ENCODE assay signal across 1 mouse cellular context in genomic region chr3:101309626-101310025, GRCm38 (mm10).
TF ChIP-seq lines count a peak whose summit lies in the region.

No protein-coding gene starts in this region.

TF ChIP-seq in CH12.LX, 34 proteins besides CTCF, POLR2A, EP300 and RAD21:
- TF ChIP-seq MYC (IDR thresholded peaks at IDR 0.05; ENCODE audit: low read depth, low read length), result no peak
- TF ChIP-seq ELF1 (IDR thresholded peaks at IDR 0.05; ENCODE audit: low read depth, low read length), result no peak
- TF ChIP-seq UBTF (IDR thresholded peaks at IDR 0.05; ENCODE audit: low read depth, low read length), result no peak
- TF ChIP-seq HCFC1 (IDR thresholded peaks at IDR 0.05; ENCODE audit: low read depth, low read length), result no peak
- TF ChIP-seq GABPA (IDR thresholded peaks at IDR 0.05; ENCODE audit: insufficient replicate concordance, low read depth, low read length), result no peak
- no peak for TF ChIP-seq MXI1 (IDR thresholded peaks at IDR 0.05; ENCODE audit: low read depth, low read length)
- no peak for TF ChIP-seq MAX (IDR thresholded peaks at IDR 0.05; ENCODE audit: low read length)
- TF ChIP-seq ZMIZ1 (IDR thresholded peaks at IDR 0.05; ENCODE audit: low read depth, low read length), result no peak
- TF ChIP-seq KAT2A (IDR thresholded peaks at IDR 0.05; ENCODE audit: insufficient replicate concordance, low read length), result no peak
- no peak for TF ChIP-seq MEF2A (IDR thresholded peaks at IDR 0.05; ENCODE audit: borderline replicate concordance, low read depth, low read length)
- TF ChIP-seq BHLHE40 (IDR thresholded peaks at IDR 0.05; ENCODE audit: low read depth, low read length), result no peak
- TF ChIP-seq NRF1 (IDR thresholded peaks at IDR 0.05; ENCODE audit: low read depth, low read length), result no peak
- TF ChIP-seq NELFE (IDR thresholded peaks at IDR 0.05; ENCODE audit: low read depth, low read length), result no peak
